Mouse (Mus musculus): ENCODE measurements at regions not wholly inside any gene's neighbourhood (a gene's known extent, or its start where the extent isn't known, plus 50 kb on each side); places are given as distances from the start of the nearest gene placed in this dataset.

DNA sequence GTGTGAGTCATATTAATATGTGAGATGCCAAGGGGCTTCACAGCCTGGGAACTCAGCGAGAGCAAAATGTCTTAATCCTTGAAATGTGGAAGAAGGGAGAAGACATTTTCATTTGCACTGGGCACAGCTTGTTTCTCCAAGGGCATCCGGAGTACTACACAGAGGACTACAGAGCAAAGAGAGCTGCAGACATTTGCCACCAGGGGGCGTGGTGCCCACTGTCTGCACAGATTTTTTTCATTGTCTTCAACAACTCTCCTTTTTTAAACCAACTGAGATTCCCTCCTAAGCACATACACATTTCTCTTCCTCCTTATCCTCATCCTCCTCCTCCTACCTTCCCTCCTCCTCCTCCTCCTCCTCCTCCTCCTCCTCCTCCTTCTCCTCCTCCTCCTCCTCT is 273.8 kb upstream of the Igfbp7 start:
- no peak for DNase-seq (ENCODE audit: extremely low spot score in 1 of 2, low spot score in 2 of 2)
- intact Hi-C loops (cut with DNase I), result no loop called here

GRCm38 (mm10) chr5:77672073-77672924 is 264.5 kb upstream of the Igfbp7 start:
- no peak for DNase-seq (ENCODE audit: extremely low spot score in 1 of 2, low spot score in 2 of 2)
- intact Hi-C loops (cut with DNase I), result no loop called here

- intact Hi-C loops (cut with DNase I), result no loop called here
- no peak for DNase-seq (ENCODE audit: extremely low spot score in 1 of 2, low spot score in 2 of 2)
These were observed 255.3 kb upstream of the Igfbp7 start for GRCm38 (mm10) chr5:77663096-77663495.

DNA sequence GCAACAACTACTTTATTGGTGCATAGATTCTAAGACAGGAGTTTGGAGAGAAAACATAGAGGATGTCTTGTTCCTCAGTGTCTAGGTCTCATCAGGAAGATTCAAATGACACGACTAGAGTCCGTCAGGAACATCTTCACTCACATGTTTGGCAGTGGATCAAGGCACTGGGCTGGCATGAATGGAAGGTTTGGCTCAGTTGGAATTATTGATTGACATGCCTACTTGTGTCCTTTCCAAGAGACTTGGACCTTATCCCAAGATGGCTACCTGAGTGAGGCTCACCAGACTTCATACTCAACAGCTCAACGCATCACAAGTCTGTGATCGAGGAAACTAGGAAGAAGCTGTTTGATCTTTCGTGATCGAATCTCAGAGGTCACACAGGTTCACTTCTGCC is 251.2 kb upstream of the Igfbp7 start:
- no peak for DNase-seq (ENCODE audit: extremely low spot score in 1 of 2, low spot score in 2 of 2)
- intact Hi-C loops (cut with DNase I), result no loop called here

DNA sequence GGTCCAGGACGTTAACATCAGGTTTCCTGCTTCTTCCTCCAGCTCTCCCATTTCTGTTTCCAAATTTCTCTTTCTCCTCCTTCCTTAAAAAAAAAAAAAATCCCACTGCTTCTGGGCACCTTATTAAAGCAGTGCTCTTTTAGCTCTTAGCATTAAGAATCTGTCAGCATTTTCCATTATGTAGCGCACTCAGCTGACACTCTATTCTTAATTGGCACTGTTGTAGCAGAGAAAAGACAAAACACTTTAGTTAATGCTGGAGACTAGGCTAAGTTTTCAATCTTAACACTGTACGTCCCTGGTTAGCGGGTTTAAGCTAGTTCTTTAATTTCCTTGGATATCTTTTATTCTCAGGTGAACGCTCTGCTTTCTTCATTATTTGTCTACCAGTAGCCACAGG is 236.8 kb upstream of the Igfbp7 start:
- intact Hi-C loops (cut with DNase I), result no loop called here
- DNase-seq (ENCODE audit: extremely low spot score in 1 of 2, low spot score in 2 of 2), result no peak

DNA sequence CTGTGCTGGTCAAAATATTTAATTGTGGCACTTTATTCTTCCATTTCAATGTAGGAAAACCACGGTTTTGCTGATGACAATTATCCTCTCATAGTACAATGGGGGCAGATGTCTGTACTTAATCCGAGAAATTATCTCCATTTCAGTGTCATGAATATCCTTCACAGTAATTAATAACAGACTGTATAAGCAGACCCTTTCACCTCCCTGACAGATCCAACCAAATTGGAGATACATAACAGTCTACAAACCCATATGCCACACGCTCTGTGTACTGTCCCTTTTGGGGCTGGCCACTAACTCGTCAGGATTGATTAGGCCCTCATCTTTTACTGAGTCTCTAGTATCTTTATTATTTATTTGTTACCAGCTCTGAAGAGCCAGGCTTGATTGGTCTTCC is 212.6 kb upstream of the Igfbp7 start:
- no peak for DNase-seq (ENCODE audit: extremely low spot score in 1 of 2, low spot score in 2 of 2)
- intact Hi-C loops (cut with DNase I), result no loop called here

- intact Hi-C loops (cut with DNase I), result no loop called here
- DNase-seq (ENCODE audit: extremely low spot score in 1 of 2, low spot score in 2 of 2), result no peak
These were observed 202.7 kb upstream of the Igfbp7 start for GRCm38 (mm10) chr5:77610496-77610895.

DNA sequence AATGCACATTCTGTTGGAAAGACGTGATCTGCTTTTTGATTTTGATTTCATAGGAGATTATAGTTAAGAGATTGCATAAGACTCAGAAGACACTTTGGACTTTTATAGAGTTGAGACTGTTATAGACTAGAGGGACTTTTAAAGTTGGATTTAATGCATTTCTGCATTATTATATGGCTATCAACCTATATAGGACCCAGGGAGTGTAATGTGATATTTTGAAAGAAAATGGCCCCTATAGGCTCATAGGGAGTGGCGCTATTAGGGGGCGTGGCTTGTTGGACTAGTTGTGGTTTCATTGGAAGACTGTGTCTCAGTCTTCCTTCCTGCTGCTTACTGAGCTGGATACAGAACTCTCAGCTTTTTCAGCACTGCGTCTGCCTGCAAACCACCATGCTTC is 186.9 kb upstream of the Igfbp7 start:
- intact Hi-C loops (cut with DNase I), result no loop called here

DNA sequence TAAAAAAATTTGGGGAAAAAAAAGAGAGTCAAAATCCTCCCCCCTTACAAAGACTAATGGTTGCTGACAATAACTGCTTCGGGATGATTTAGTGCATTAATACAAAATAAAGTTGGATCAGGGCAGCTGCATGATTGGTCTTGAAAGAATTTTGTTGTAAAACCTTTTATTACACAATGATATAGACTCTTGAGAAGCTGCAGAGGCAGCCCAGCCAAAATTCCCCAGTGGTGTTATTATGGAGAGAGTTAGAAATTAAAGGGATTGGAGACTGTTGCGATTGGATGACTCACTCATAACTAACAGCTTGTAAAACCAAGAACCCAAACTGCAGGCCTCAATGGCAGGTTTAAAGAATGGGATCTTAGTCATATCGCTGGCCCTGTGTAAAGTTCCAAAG is 181.4 kb upstream of the Igfbp7 start:
- intact Hi-C loops (cut with DNase I), result no loop called here
- DNase-seq (ENCODE audit: extremely low spot score in 1 of 2, low spot score in 2 of 2), result no peak

More for the DNA sequence above, 186.9 kb upstream of the Igfbp7 start:
- no peak for DNase-seq (ENCODE audit: extremely low spot score in 1 of 2, low spot score in 2 of 2)

- DNase-seq (ENCODE audit: extremely low spot score in 1 of 2, low spot score in 2 of 2), result no peak
- intact Hi-C loops (cut with DNase I), result no loop called here
These were observed 173.9 kb upstream of the Igfbp7 start for GRCm38 (mm10) chr5:77581702-77582101.

DNA sequence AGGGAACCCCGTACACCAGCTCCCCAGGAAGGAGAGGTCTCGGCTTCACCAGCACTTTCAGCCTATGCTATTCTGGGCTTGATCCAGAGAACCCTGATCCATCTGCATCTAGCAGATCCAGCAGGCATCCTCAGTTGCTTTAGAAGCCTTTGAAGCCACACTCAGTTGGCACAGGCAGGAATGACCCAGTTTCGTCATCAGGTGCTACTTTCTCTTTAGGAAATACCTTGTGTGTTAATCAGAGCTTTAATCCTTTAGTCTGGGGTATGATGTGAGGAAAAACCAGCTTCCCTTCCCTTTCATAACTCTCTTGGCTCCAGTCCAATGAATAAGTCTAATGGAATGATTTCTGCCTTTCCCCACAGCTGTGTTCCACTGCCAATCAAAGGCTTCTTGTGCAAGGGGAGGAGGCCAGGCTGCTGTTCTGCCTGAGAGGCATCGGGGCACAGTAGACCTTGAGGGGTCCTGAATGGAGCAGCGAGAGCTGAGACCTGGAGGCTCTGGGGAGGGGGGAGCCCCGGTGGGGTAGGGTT is 173.3 kb upstream of the Igfbp7 start:
- no peak for DNase-seq (ENCODE audit: extremely low spot score in 1 of 2, low spot score in 2 of 2)
- intact Hi-C loops (cut with DNase I), result no loop called here

- intact Hi-C loops (cut with DNase I), result no loop called here
- DNase-seq (ENCODE audit: extremely low spot score in 1 of 2, low spot score in 2 of 2), result no peak
These were observed 172.2 kb upstream of the Igfbp7 start for GRCm38 (mm10) chr5:77579826-77580745.

- intact Hi-C loops (cut with DNase I), result no loop called here
- DNase-seq (ENCODE audit: extremely low spot score in 1 of 2, low spot score in 2 of 2), result no peak
These were observed 169.0 kb upstream of the Igfbp7 start for GRCm38 (mm10) chr5:77576881-77577280.

- DNase-seq (ENCODE audit: extremely low spot score in 1 of 2, low spot score in 2 of 2), result no peak
- intact Hi-C loops (cut with DNase I), result no loop called here
These were observed 167.9 kb upstream of the Igfbp7 start for GRCm38 (mm10) chr5:77575780-77576179.

GRCm38 (mm10) chr5:77570364-77570763 is 162.5 kb upstream of the Igfbp7 start:
- intact Hi-C loops (cut with DNase I), result no loop called here
- DNase-seq (ENCODE audit: extremely low spot score in 1 of 2, low spot score in 2 of 2), result no peak

DNA sequence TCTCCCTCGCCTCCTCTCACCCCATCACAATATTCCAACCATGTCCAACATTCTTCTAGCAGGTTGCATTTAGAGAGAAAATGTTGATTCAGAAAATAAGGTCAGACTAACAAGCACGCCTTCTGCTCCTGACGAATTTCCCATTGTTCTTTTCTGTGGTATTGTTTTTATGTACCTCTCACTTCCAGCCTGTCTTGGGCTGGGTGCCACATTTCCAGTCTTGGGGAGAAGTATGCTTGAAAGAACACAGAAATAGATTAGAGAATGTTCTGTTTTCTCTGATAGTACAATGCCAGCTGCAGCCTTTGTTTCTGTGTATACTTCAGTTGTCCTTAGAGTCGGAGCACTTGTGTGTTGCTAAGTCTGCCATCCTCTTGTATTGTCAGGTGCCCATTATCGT is 160.3 kb upstream of the Igfbp7 start:
- intact Hi-C loops (cut with DNase I), result no loop called here

GRCm38 (mm10) chr5:77552580-77552979 is 144.7 kb upstream of the Igfbp7 start:
- intact Hi-C loops (cut with DNase I), result no loop called here
- DNase-seq (ENCODE audit: extremely low spot score in 1 of 2, low spot score in 2 of 2), result no peak

More for the DNA sequence above, 160.3 kb upstream of the Igfbp7 start:
- peak in 1 of 2 experiments; percentile 75 for DNase-seq (ENCODE audit: extremely low spot score in 1 of 2, low spot score in 2 of 2)

DNA sequence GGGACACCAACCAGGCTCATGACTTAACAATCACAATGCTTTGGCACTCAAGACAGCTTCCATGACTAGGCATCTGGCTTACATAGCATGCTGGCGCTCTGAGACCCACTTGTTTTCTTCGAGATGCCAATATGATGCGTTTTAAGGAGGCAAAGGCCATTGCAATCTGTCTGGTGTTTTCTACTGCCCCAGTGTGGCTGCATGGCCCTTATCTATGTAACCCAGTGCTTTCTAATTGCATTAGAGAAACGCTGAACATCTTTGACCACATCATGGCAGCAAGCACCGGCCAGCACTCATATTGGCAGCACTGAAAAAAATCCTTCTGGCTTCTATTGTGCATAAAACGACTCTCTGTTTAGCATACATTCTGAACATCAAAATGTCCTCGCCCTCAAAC is 144.2 kb upstream of the Igfbp7 start:
- DNase-seq (ENCODE audit: extremely low spot score in 1 of 2, low spot score in 2 of 2), result no peak
- intact Hi-C loops (cut with DNase I), result no loop called here

- peak in 1 of 2 experiments; percentile 36 for DNase-seq (ENCODE audit: extremely low spot score in 1 of 2, low spot score in 2 of 2)
- intact Hi-C loops (cut with DNase I), result no loop called here
These were observed 138.3 kb upstream of the Igfbp7 start for GRCm38 (mm10) chr5:77546001-77546620.

Data from left cerebral cortex, postnatal 10 days (tissue).